Mouse (Mus musculus) thymus, postnatal 10 days (tissue): ENCODE measurements around the gene Tbccd1.

Experiments
- DNase-seq, 2 experiments: peaks; one replicate each; pipeline ENCODE4 v3.0.0; 2021; ENCODE audit warnings: low spot score in 2 of 2

Gene Tbccd1

GRCm38 (mm10) chr16:22872397-22872796 lies 14.9 kb upstream of the Tbccd1 start:
- no peak for DNase-seq

DNA sequence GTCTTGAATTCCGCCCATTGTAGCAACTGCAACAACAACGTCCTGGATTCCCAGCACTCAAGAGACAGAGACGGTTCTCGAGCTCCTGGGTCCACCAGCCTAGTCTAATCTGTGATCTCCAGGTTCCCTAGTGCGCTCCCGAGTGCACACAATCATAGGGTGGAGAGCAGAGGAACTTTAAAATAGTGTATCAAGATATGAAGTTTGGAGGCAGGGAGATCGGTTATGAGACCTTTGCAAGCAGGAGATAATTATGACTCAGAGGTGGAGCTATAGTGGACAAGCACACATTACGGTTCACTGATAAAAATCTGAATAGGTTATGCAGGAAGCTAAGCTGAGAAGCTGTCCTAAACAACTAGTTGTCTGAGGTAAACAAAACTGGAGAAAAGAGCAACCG lies 696 bp downstream of the Tbccd1 start:
- DNase-seq: no peak

GRCm38 (mm10) chr16:22852709-22853108 lies 4.8 kb downstream of the Tbccd1 start:
- no peak for DNase-seq

DNA sequence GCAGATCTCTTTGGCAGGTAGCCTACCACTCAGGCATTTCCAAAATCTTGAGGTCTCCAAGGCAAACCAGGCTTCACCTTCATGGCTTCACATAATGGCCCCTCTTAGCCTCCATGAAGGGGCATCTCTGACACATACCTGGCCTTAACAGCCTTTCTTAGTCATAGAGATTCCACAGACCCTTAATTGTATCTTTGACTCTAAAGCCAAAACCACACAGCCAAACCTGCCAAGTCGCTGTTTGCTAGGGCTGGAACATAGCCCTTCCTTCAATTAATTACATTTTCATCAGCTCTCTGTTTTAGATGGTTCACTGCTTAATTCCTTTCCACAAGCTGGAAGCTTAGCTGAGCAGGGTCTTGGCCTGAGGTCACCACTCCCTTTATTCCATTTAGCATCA lies 9.1 kb downstream of the Tbccd1 start:
- no peak for DNase-seq

DNA sequence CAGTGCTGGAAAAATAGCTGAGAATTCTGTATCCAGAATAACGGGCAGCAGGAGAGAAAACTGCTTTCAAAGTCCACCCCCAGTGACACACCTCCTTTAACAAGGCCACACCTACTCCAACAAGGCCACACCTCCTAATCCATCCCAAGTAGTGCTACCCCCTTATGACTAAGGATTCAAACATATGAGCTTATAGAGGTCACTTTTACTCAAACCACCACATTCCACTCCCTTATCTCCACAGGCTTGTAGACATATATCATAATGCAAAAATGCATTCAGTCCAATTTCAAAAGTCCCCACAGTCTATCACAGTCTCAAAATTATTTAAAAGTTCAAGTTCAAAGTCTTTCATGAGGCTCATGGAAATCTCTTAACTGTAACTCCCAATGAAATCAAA lies 9.8 kb downstream of the Tbccd1 start:
- DNase-seq: no peak

DNA sequence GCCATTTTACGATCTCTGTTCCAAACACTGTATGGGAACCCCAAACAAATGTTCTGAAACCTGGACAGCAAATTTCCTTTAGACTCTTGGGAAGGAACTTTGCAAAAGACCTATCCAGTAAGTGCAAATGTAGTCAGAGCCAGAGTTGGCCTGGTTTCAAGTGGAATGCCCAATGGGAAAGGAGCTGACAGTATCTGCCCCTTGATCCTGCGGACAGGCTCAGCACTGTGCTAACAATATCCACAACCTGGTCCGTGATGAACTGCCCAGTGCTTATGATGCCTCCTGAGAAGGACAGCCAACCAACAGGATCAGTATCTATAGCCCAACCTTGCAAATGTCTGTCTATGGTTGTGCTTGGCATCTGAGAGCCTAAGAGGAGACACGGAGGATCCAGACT lies 12.0 kb downstream of the Tbccd1 start:
- no peak for DNase-seq

GRCm38 (mm10) chr16:22844834-22845233 lies 12.6 kb downstream of the Tbccd1 start:
- no peak for DNase-seq

DNA sequence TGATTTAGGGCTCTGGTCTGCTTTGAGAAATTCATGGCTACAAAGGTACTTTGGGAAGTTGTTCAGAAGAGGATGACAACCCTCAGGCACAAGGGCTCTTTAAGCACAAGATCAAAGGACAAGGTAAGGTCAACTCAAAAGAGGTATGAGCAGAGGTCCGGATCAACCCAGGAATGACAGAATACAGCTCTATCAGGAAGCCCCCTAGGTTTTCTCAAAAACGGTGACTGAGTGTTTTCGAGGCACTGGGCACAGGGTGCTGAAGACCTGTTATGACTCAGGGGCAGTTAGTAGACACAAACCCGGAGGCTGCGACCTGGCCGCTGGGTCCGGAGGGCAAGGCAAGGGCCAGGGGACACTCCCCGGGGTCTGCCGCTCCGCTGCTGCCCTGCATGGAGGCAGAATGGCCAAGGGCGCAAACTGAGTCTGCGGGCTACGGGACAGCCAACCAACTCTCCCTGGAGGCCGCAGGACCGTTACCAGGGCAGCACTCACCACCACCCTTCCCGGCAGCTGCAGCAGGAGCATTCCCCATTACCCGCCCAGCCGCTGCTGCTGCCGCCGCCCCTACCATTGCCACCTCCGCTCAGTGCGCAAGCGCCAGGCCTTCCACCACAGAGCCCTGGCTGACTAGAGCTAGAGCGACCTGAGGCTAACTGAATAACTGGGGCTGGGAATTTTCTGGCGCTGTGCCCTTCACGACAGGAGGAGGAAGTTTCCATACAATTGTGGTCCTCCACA lies 13.2 kb downstream of the Tbccd1 start:
- DNase-seq: peak; percentile 8 to 30

DNA sequence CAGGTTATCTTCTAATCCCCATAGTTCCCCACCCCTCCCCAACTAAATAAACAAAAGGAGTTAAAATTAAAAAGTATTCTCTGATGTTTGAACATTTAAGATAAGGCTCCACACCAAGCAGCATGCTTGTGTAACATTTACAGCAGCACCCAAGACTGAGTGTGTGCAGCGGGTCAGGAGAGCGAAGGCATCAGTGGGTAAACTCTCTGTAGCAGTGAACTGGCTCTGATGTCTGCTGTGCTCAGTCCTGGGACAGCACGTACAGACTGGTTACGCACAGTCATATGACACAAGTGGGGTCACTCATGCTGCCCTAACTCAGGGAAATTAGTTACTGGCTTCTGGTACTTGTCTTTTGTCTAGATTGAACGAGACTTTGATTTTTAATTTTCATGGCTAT lies 14.6 kb downstream of the Tbccd1 start:
- DNase-seq: no peak

- DNase-seq: no peak
Measured at GRCm38 (mm10) chr16:22839146-22839857, 18.2 kb downstream of the Tbccd1 start.

- no peak for DNase-seq
Measured at GRCm38 (mm10) chr16:22832932-22833525, 24.4 kb downstream of the Tbccd1 start.

DNA sequence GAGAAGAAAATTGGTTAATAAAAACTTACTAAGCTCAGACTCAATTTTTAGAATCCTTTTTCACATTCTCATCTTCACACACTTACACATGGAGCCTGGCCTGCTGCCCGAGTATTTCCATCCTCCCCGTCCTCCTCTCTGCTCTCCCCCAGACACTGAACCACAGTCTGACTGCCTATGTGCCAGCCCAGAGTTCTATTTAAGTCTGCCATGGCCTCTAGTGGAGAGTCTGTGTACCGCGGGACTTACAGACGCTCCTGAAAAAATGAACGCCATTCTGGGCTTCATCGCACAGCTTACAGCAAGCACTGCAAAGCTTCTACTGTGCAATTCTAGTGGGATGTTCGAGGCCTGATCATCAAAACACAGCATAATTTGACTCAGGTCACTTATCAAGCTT lies 36.7 kb downstream of the Tbccd1 start:
- no peak for DNase-seq

- DNase-seq: no peak
Measured at GRCm38 (mm10) chr16:22811477-22811876, 46.0 kb downstream of the Tbccd1 start, which contains the start of gene Crygs. Crygs (minus strand) TSS chr16:22811577.

DNA sequence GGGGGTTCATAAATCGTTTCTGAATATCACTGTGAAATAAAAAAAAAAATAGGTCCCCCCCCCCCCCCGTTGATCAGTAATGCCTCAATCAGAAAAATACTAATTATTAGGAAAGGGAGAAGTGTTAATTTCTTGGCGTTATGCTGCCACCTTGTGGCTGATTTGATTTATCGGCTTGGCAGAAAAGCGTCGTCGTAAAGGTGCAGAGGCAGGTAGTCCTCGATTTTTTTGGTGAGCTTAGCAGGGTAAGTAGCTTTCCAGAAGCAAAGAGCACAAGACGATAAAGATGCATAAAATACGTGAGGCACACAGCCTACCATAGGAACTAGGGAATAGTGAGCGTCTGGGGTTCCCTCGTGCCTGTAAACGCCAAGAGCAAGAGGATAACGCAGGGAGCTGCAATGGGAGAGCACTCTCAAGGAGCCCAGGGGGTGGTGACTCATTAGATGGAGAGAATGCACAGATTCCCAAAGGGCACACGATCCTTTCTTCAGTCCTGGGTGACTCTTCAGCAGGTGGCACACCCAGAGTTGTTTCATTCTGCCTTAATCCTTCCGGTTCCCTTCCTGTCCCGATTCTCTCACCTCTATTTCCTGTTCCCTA lies 49.9 kb downstream of the Tbccd1 start:
- DNase-seq: peak in 1 of 2 experiments; percentile 49

GRCm38 (mm10) chr16:22802786-22803185 lies 54.7 kb downstream of the Tbccd1 start:
- no peak for DNase-seq

GRCm38 (mm10) chr16:22800849-22801109 lies 56.7 kb downstream of the Tbccd1 start:
- DNase-seq: no peak

DNA sequence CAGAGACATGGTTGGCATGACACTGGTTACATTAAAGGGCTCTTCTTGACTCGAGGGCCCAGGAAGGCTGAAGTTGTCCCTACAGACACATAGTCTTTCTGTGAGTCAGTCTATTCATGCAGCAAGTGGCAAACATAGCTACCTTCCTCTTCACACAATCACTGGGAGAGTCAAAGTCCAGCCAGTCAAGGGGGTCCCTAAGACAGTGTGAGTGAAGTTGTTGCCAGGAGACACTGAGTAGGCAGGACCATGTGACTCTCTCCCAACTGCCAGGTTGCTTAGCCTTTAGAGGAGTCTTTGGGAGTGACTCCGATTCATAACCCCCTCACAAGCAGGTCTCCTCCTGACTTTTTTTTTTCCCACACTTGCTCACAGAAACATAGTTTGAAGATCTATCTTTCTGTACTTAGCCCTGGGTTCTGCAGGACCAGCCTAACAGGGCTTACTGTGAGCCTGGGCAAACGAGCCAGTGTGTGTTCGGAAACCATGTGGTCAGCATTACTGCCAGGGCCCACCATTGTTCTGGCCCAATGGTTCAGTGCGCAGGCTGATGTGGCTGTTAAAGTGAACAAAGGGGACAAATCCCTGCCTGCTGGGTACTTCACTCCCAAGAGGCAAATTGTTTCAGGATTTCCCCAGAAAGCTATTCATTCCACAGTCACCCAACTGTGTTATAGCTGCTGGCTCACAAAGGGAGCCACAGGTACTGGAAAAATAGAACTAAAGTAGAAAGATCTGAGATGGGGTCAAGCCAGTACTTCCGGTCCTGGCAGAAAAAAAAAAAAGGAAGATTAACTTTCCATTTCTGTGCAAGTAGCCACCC lies 57.2 kb downstream of the Tbccd1 start:
- no peak for DNase-seq

GRCm38 (mm10) chr16:22798520-22798919 lies 58.9 kb downstream of the Tbccd1 start:
- no peak for DNase-seq

GRCm38 (mm10) chr16:22797521-22797920 lies 59.9 kb downstream of the Tbccd1 start:
- DNase-seq: no peak

GRCm38 (mm10) chr16:22795497-22795896 lies 62.0 kb downstream of the Tbccd1 start:
- no peak for DNase-seq

- no peak for DNase-seq
Measured at GRCm38 (mm10) chr16:22791235-22791634, 66.2 kb downstream of the Tbccd1 start.

DNA sequence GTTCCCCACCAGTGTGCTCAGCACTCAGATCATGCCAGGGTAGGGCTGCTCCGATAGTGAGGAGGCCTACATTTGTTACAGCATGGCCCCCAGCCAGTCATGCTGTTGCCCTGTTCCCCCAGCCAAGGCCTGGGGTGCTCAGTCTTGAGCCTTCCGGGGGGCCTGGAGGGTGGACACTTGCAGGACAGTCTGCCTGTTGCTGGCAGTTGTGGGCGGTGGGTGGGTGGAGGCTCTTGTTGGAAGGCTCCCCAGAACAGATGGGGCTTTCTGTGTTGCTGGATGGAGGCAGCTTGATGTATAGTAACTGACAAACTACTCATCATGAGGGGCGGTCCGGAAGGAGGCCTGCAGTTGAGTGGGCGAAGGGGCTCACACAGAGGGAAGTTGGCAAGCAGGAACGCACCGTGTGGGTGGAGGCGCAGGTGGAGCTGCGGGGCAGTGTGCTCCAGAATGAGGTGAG lies 67.5 kb downstream of the Tbccd1 start:
- DNase-seq: peak; percentile 11 to 19
